Mouse (Mus musculus) cerebellum, adult 2 months (tissue): ENCODE data around the gene Kbtbd2.

ENCODE experiments used
- CTCF ChIP-seq: fragments of 200-500 bp; IDR thresholded peaks from 2 replicates; pipeline ENCODE4 v1.5.1; 2011; ENCODE audit warnings: low read depth, mild to moderate bottlenecking, control low read depth, low read length, moderate library complexity, borderline replicate concordance; ENCODE audit not compliant: insufficient read depth
- POLR2A ChIP-seq: fragments of 200-500 bp; IDR thresholded peaks from 2 replicates; pipeline ENCODE4 v1.6.1; 2011; ENCODE audit warnings: low read length, control low read depth, borderline replicate concordance; ENCODE audit not compliant: insufficient read depth

DNA sequence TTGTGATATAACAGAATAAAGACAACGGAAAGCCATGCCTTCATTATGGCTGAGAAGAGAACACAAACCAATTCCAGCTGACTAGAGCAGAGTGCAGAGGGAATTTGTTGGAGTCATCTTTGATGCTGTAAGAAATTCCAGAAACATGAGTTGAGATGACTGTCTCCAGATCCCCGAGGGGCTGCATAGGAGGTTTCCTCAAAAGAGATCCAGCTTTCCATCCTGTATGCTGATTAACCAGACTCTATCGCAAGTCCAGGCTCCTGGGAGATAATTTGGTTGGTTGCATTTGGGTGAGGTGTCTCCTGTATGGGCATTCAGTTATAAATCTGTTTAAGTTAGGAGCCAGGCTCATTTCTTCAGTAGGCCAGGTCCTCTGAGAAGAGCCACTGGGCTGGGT lies 40.0 kb upstream of the Kbtbd2 start:
- TF ChIP-seq CTCF, result no peak
- no peak for TF ChIP-seq POLR2A
